21 mouse cellular contexts compared by ENCODE assay signal in genomic region chr3:133211324-133211723, GRCm38 (mm10). TPM values are rescaled to one million over a fixed set of nuclear protein-coding genes. Genes with fewer than 3 reads are reported as not detected.
DNase-seq lines count a peak whose midpoint lies in the region; ATAC-seq lines count a peak whose summit lies in the region.
"Had no signal": no experiment of that assay in that cellular context is flagged by ENCODE, and none has a peak within 500 bp of the region (broad histone marks: within the 10 kb centered on the region; RNA-seq: fewer than 3 reads in every experiment).

No protein-coding gene starts in this region.

- H3K4me1 ChIP-seq in intestine, embryonic 14.5 days (replicated peaks; ENCODE audit: control insufficient read depth, insufficient read depth, low read length) = no peaks in the 10 kb centered on the region
- H3K4me1 ChIP-seq: embryonic facial prominence, embryonic 13.5 days; forebrain, embryonic 12.5 days; heart, embryonic 13.5 days; hindbrain, embryonic 12.5 days had no signal

- no peaks in the 10 kb centered on the region for H3K27me3 ChIP-seq in intestine, embryonic 14.5 days (replicated peaks; ENCODE audit: control insufficient read depth, insufficient read depth, low read length)
- H3K27me3 ChIP-seq: embryonic facial prominence, embryonic 13.5 days; forebrain, embryonic 12.5 days; heart, embryonic 13.5 days; hindbrain, embryonic 12.5 days had no signal

- no peak overlapping the region for H3K9ac ChIP-seq in intestine, embryonic 14.5 days (ENCODE audit: low read length)
- H3K9ac ChIP-seq: embryonic facial prominence, embryonic 13.5 days; forebrain, embryonic 12.5 days; heart, embryonic 13.5 days; hindbrain, embryonic 12.5 days had no signal

- no peaks in the 10 kb centered on the region for H3K36me3 ChIP-seq in intestine, embryonic 14.5 days (ENCODE audit: control insufficient read depth, insufficient read depth, low read length)
- H3K36me3 ChIP-seq: embryonic facial prominence, embryonic 13.5 days; forebrain, embryonic 12.5 days; heart, embryonic 13.5 days; hindbrain, embryonic 12.5 days had no signal

- 0 out of 2 replicates have a peak, but pooled peaks have one; percentile 33 for ATAC-seq in intestine, embryonic 14.5 days (replicated peaks; ENCODE audit: low FRiP score, low TSS enrichment, low read depth)
- ATAC-seq: hindbrain, postnatal 0 days had no signal

- H3K4me2 ChIP-seq in intestine, embryonic 14.5 days (ENCODE audit: low read length) = no peak overlapping the region
- H3K4me2 ChIP-seq: embryonic facial prominence, embryonic 13.5 days; forebrain, embryonic 12.5 days; heart, embryonic 13.5 days; hindbrain, embryonic 12.5 days had no signal

- H3K9me3 ChIP-seq in intestine, embryonic 14.5 days (ENCODE audit: control insufficient read depth, low read length) = no peaks in the 10 kb centered on the region
- H3K9me3 ChIP-seq: embryonic facial prominence, embryonic 13.5 days; forebrain, embryonic 12.5 days; heart, embryonic 13.5 days; hindbrain, embryonic 12.5 days had no signal

- WGBS in intestine, embryonic 14.5 days = 72% methylated on average over 3 of the region's 3 CpGs
- WGBS in large intestine, adult 2 months = 29% methylated on average over 3 of the region's 3 CpGs

- peak; percentile 36 for DNase-seq in lung, postnatal 36 days
- DNase-seq in lung, postnatal 4 days = no peak
- DNase-seq in intestine, embryonic 14.5 days (ENCODE audit: low spot score) = no peak
- DNase-seq in large intestine, adult 2 months (ENCODE audit: low read depth, low spot score) = peak; percentile 81
- no peak for DNase-seq in gastrocnemius, postnatal 10 days
- no peak for DNase-seq in layer of hippocampus, postnatal 10 days (ENCODE audit: low spot score in 2 of 2)
- DNase-seq in cerebellum, postnatal 10 days = no peak
- DNase-seq: adrenal gland, postnatal 10 days; B cell, adult 2 months; cerebellum, adult 11 months; cerebellum, adult 8-10 months; cerebellum, postnatal 36 days; heart, postnatal 4 days; kidney, adult 11 months had no signal

- H3K4me3 ChIP-seq in intestine, embryonic 14.5 days (ENCODE audit: low read depth, low read length) = no peak overlapping the region
- H3K4me3 ChIP-seq: embryonic facial prominence, embryonic 13.5 days; forebrain, embryonic 12.5 days; heart, embryonic 13.5 days; hindbrain, embryonic 12.5 days had no signal

- no peak overlapping the region for H3K27ac ChIP-seq in intestine, embryonic 14.5 days (ENCODE audit: low read depth)
- H3K27ac ChIP-seq: embryonic facial prominence, embryonic 13.5 days; forebrain, embryonic 12.5 days; heart, embryonic 13.5 days; hindbrain, embryonic 12.5 days; hindbrain, postnatal 0 days had no signal

RNA-seq across cellular contexts. Expression of gene Arhgef38, which starts 23.4 kb away (rescaled TPM):
- polyA plus RNA-seq in intestine, embryonic 14.5 days (2014; fragmentation: Nextera tagmentation; extraction: Ambion mirVana) = 2.5 and 3.3 TPM in 2 replicates
- 1.4 and 3.7 TPM in 2 replicates for polyA plus RNA-seq in large intestine, adult 2 months (2012; rRNA removed)
- not detected for total RNA-seq in gastrocnemius, postnatal 10 days (2021)
- total RNA-seq in layer of hippocampus, postnatal 10 days (2021) = under 1 TPM in 1 of 2 experiments, not detected in 1; 0.29 TPM
- total RNA-seq: adrenal gland, postnatal 10 days; gastrocnemius, adult 8-10 months; heart, postnatal 4 days; MEL had no signal
- polyA plus RNA-seq: heart, embryonic 13.5 days had no signal

Comparison
In these comparisons a context has a peak if more than half of its experiments do, and no peak if none do; other contexts are left out.
1. DNase-seq: peak in lung, postnatal 36 days (single experiment) and large intestine, adult 2 months (single experiment); none in lung, postnatal 4 days (0 of 2), intestine, embryonic 14.5 days (single experiment), gastrocnemius, postnatal 10 days (single experiment), layer of hippocampus, postnatal 10 days (0 of 2) and cerebellum, postnatal 10 days (0 of 2).